Mouse (Mus musculus) adipocyte (in vitro differentiated cells): ENCODE data around the gene Ms4a14.
"Not testable (repeated sequence)": the region's sequence is repeated elsewhere in the genome, so short reads cannot be mapped to it uniquely, and the experiment has no call there.

Experiments
- DNase-seq: peaks from one replicate; pipeline ENCODE4 v3.0.0-alpha.2; 2016; ENCODE audit warnings: low spot score

Gene Ms4a14

DNA sequence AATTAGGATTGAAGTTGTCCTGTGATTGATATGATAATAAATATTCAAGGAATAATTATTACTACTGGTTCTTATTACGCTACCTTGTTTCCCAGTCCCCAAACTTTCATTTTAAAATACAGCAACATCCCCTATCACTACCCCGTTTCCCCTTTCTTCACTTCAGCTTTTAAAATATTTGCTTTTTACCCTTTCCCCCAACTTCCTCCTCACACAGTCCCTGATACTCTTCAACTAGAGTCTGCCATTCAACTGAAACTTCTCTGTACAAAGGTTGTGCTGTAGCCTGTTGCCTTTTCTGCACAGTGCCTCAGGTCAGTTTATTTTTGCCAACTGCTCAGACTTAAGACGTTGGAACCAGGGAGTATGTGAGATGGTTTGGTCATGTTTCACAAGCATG is 50.7 kb downstream of the Ms4a14 start:
- DNase-seq, result peak; percentile 3

DNA sequence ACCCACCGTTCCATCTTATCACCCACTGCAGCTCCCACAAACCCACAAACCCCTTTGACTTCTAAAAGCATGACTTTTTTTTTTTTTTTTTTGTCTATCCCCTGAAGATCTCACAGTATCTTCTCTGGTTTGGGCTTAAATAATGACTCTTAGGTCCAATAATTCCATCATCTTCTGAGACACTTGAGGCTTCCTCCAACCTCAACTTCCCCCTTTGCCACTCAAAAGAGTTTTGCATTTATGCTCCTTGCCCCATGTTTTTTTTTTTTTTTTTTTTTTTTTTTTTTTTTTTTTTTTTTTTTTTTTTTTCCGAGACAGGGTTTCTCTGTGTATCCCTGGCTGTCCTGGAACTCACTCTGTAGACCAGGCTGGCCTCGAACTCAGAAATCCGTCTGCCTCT is 51.3 kb downstream of the Ms4a14 start:
- not testable (repeated sequence) for DNase-seq

DNA sequence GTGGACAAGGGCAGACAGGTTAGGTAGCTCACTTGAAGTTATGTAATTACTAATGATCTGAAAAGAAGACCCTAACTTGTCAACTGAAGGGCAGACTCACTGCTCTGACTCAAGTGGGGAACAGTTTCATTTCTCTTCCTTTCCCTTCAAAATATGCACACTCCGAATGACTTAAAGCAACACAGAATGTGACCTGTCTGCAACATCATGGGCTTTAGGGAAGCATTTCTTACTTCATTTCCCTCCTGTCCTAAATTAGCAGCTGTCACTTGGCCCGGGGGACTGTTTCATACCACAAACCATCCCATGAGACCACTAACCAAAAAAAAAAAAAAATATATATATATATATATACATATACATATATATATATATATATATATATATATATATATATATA is 52.7 kb downstream of the Ms4a14 start:
- no peak for DNase-seq
